ENCODE assay signal across 25 mouse cellular contexts in the genomic region with DNA sequence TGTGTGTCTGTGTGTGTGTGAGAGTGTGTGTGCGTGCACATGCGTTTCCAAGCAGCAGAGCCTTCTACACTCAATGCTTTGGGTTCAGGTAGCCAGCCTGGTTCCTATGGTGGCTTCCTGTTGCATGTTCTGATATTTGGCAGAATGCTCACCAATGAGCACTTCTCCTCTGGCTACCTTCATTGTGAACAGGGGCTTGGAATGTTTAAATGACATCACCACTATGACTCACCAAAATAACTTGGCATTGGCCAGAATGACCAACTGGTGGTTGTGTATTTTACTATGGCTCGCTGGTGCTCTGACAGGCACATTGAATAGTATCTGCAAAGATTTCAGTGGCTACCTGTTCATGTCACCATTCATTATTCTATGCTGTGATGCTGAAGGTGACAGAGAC.
DNase-seq lines count a peak whose midpoint lies in the region; ATAC-seq lines count a peak whose summit lies in the region.
"Had no signal": no experiment of that assay in that cellular context is flagged by ENCODE, and none has a peak within 500 bp of the region (broad histone marks: within the 10 kb centered on the region; RNA-seq: fewer than 3 reads in every experiment).

No protein-coding gene starts in this region.

- H3K27me3 ChIP-seq in intestine, embryonic 14.5 days (replicated peaks; ENCODE audit: control insufficient read depth, insufficient read depth, low read length) = no peaks in the 10 kb centered on the region
- no peaks in the 10 kb centered on the region for H3K27me3 ChIP-seq in intestine, embryonic 16.5 days (replicated peaks; ENCODE audit: control insufficient read depth, insufficient read depth, low read length)
- H3K27me3 ChIP-seq: embryonic facial prominence, embryonic 13.5 days; liver, embryonic 13.5 days had no signal

- no peak overlapping the region for H3K27ac ChIP-seq in intestine, embryonic 14.5 days (ENCODE audit: low read depth)
- H3K27ac ChIP-seq in intestine, embryonic 16.5 days (ENCODE audit: low read length) = no peak overlapping the region
- H3K27ac ChIP-seq: embryonic facial prominence, embryonic 13.5 days; gastrocnemius, adult 2 months; hindbrain, embryonic 13.5 days; liver, embryonic 13.5 days; midbrain, embryonic 13.5 days had no signal

- H3K9me3 ChIP-seq in intestine, embryonic 14.5 days (ENCODE audit: control insufficient read depth, low read length) = no peaks in the 10 kb centered on the region
- H3K9me3 ChIP-seq in intestine, embryonic 16.5 days (ENCODE audit: control insufficient read depth, low read length) = no peaks in the 10 kb centered on the region
- H3K9me3 ChIP-seq: embryonic facial prominence, embryonic 13.5 days; hindbrain, embryonic 13.5 days; liver, embryonic 13.5 days; midbrain, embryonic 13.5 days had no signal

- H3K4me3 ChIP-seq in intestine, embryonic 14.5 days (ENCODE audit: low read depth, low read length) = no peak overlapping the region
- H3K4me3 ChIP-seq in intestine, embryonic 16.5 days (ENCODE audit: low read length) = no peak overlapping the region
- H3K4me3 ChIP-seq: embryonic facial prominence, embryonic 13.5 days; gastrocnemius, adult 2 months; hindbrain, embryonic 13.5 days; liver, embryonic 13.5 days; midbrain, embryonic 13.5 days had no signal

- H3K9ac ChIP-seq in intestine, embryonic 14.5 days (ENCODE audit: low read length) = no peak overlapping the region
- no peak overlapping the region for H3K9ac ChIP-seq in intestine, embryonic 16.5 days (ENCODE audit: low read depth, low read length)
- H3K9ac ChIP-seq: embryonic facial prominence, embryonic 13.5 days; hindbrain, embryonic 13.5 days; liver, embryonic 13.5 days; midbrain, embryonic 13.5 days had no signal

- no peaks in the 10 kb centered on the region for H3K36me3 ChIP-seq in intestine, embryonic 14.5 days (ENCODE audit: control insufficient read depth, insufficient read depth, low read length)
- H3K36me3 ChIP-seq in intestine, embryonic 16.5 days (ENCODE audit: control insufficient read depth, insufficient read depth, low read length) = no peaks in the 10 kb centered on the region
- H3K36me3 ChIP-seq: embryonic facial prominence, embryonic 13.5 days; hindbrain, embryonic 13.5 days; liver, embryonic 13.5 days; midbrain, embryonic 13.5 days had no signal

- H3K4me1 ChIP-seq in intestine, embryonic 14.5 days (replicated peaks; ENCODE audit: control insufficient read depth, insufficient read depth, low read length) = no peaks in the 10 kb centered on the region
- no peaks in the 10 kb centered on the region for H3K4me1 ChIP-seq in intestine, embryonic 16.5 days (ENCODE audit: control insufficient read depth, insufficient read depth, low read length)
- H3K4me1 ChIP-seq: embryonic facial prominence, embryonic 13.5 days; liver, embryonic 13.5 days had no signal

- DNase-seq in heart, adult 11 months = peak; percentile 81
- no peak for DNase-seq in heart, adult 8-10 months (ENCODE audit: low spot score)
- DNase-seq in intestine, embryonic 14.5 days (ENCODE audit: low spot score) = peak; percentile 40
- DNase-seq in Muller cell, postnatal 12 days (ENCODE audit: inconsistent ontology term) = peak; percentile 82
- DNase-seq in embryo, embryonic 9.5 days (ENCODE audit: extremely low spot score) = no peak
- DNase-seq: adrenal gland, postnatal 14 days; cerebellum, adult 11 months; embryo, embryonic 11 days; gastrocnemius, adult 2 months; gastrocnemius, postnatal 36 days; kidney, adult 11 months; kidney, postnatal 14 days; left cerebral cortex, postnatal 4 days; liver, embryonic 13.5 days; lung, adult 18-20 months; lung, postnatal 4 days; spleen, adult 18-20 months; thymus, postnatal 14 days had no signal

- 93% methylated on average over 3 of the region's 3 CpGs for WGBS in intestine, embryonic 14.5 days
- WGBS in intestine, embryonic 16.5 days = 88% methylated on average over 3 of the region's 3 CpGs

- no peak overlapping the region for H3K4me2 ChIP-seq in intestine, embryonic 14.5 days (ENCODE audit: low read length)
- no peak overlapping the region for H3K4me2 ChIP-seq in intestine, embryonic 16.5 days (ENCODE audit: low read depth, low read length)
- H3K4me2 ChIP-seq: embryonic facial prominence, embryonic 13.5 days; hindbrain, embryonic 13.5 days; liver, embryonic 13.5 days; midbrain, embryonic 13.5 days had no signal

- no peak for ATAC-seq in intestine, embryonic 14.5 days (replicated peaks; ENCODE audit: low FRiP score, low TSS enrichment, low read depth)
- no peak for ATAC-seq in intestine, embryonic 16.5 days
- no peak for ATAC-seq in megakaryocyte progenitor cell, adult 5-6 weeks (replicated peaks; ENCODE audit: poor library complexity)
- ATAC-seq: forebrain, embryonic 16.5 days; lung, postnatal 0 days; midbrain, embryonic 13.5 days had no signal

Comparison
In these comparisons a context has a peak if more than half of its experiments do, and no peak if none do; other contexts are left out.
1. DNase-seq: peak in heart, adult 11 months (single experiment), intestine, embryonic 14.5 days (single experiment) and Muller cell, postnatal 12 days (single experiment); none in heart, adult 8-10 months (single experiment) and embryo, embryonic 9.5 days (single experiment).